Mouse (Mus musculus) lung, embryonic 14.5 days (tissue): ENCODE results near the gene Kcng3. TPM values are rescaled to one million over a fixed set of nuclear protein-coding genes. Genes with fewer than 3 reads are reported as not detected.

Experiments
- ATAC-seq: fragments of 200-750 bp; cut with Nextera tagmentation; 2 replicates; pipeline ENCODE4 v1.8.0; 2017; ENCODE audit warnings: mild to moderate bottlenecking, moderate TSS enrichment, moderate library complexity; ENCODE audit not compliant: insufficient read depth
- DNase-seq: peaks from one replicate; pipeline ENCODE4 v3.0.0-alpha.2; 2015
- H3K27ac ChIP-seq: fragments of 300-500 bp; sonication (generic); 2 replicates; pipeline ENCODE4 v1.5.1; 2014; ENCODE audit warnings: low read depth, mild to moderate bottlenecking, moderate library complexity
- H3K27me3 ChIP-seq: fragments of 300-500 bp; sonication (generic); 2 replicates; pipeline ENCODE4 v1.6.1; 2014; ENCODE audit warnings: low read length, control low read depth; ENCODE audit not compliant: insufficient read depth
- H3K36me3 ChIP-seq: fragments of 300-500 bp; sonication (generic); 2 replicates; pipeline ENCODE4 v1.6.1; 2014; ENCODE audit warnings: control low read depth; ENCODE audit not compliant: insufficient read depth
- H3K4me1 ChIP-seq: fragments of 300-500 bp; sonication (generic); 2 replicates; pipeline ENCODE4 v1.6.1; 2014; ENCODE audit warnings: antibody characterized with exemption, control low read depth; ENCODE audit not compliant: insufficient read depth
- H3K4me2 ChIP-seq: fragments of 300-500 bp; sonication (generic); 2 replicates; pipeline ENCODE4 v1.6.1; 2014; ENCODE audit warnings: mild to moderate bottlenecking
- H3K4me3 ChIP-seq: fragments of 300-500 bp; sonication (generic); 2 replicates; pipeline ENCODE4 v1.5.1; 2014; ENCODE audit warnings: low read depth, low read length
- H3K9ac ChIP-seq: fragments of 300-500 bp; sonication (generic); 2 replicates; pipeline ENCODE4 v1.6.1; 2014
- H3K9me3 ChIP-seq: fragments of 300-500 bp; sonication (generic); 2 replicates; pipeline ENCODE4 v1.6.1; 2016; ENCODE audit warnings: low read depth, low read length, control low read depth
- CTCF ChIP-seq: IDR thresholded peaks from 2 replicates; pipeline ENCODE4 v1.5.1; 2016; ENCODE audit warnings: antibody characterized with exemption, low read depth
- WGBS: fragments of 180-500 bp; shearing (Covaris S2); extraction: QIAGEN DNeasy Blood & Tissue Kit; methylation state at CpG from one replicate; pipeline ENCODE4 v1.1.7; 2014; 5-methylcytosine and 5-hydroxymethylcytosine counted together
- polyA plus RNA-seq: library from polyadenylated mRNA; unstranded; fragments of >200 nt; fragmentation: Nextera tagmentation; extraction: Ambion mirVana; gene quantifications from 2 replicates; pipeline ENCODE4 v1.2.1, GENCODE M21; 2014

The Kcng3 gene
- polyA plus RNA-seq, 1 experiment from 2014 or later, result not detected

- TF ChIP-seq CTCF, result no peak
- Histone ChIP-seq H3K27ac (no peak overlapping the region), H3K27me3 (no peaks in the 10 kb centered on the region), H3K4me1 (no peaks in the 10 kb centered on the region), H3K36me3 (no peaks in the 10 kb centered on the region), H3K4me3 (no peak overlapping the region), H3K9ac (no peak overlapping the region), H3K4me2 (no peak overlapping the region), H3K9me3 (no peaks in the 10 kb centered on the region)
- 37% methylated on average over 1 of the region's 1 CpGs for WGBS
- ATAC-seq (no peak), DNase-seq (no peak)
Observed at GRCm38 (mm10) chr17:83538694-83539093, 93.0 kb downstream of the Kcng3 start.

DNA sequence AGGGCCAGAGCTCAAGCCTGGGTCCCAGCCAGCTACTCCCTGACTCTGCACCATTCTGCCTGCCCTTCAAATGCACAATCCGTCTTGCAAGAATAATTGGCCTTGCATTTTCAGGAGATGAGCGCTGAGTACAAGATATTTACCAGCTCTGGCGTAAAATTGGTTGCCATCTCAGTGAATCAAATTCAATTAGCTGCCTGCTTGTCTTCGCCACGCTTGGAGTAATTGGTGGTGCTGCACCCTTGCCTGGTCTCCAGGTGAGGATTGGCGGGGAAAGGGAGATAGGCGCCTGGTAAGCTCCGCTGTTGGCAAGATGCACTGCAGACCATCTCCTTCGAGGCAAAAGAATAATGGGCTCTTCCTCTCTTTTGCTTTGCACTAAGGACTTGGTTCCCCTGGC lies 93.6 kb downstream of the Kcng3 start:
- TF ChIP-seq CTCF, result no peak
- no peaks in the 10 kb centered on the region for H3K4me1 ChIP-seq
- H3K4me2 ChIP-seq, result no peak overlapping the region
- H3K27me3 ChIP-seq, result no peaks in the 10 kb centered on the region
- no peaks in the 10 kb centered on the region for H3K9me3 ChIP-seq
- H3K27ac ChIP-seq, result no peak overlapping the region
- ATAC-seq (no peak), DNase-seq (no peak)
- 69% methylated on average over 9 of the region's 9 CpGs for WGBS
- H3K9ac ChIP-seq, result no peak overlapping the region
- H3K4me3 ChIP-seq, result no peak overlapping the region
- no peaks in the 10 kb centered on the region for H3K36me3 ChIP-seq

Other genes starting within 250 kb of the Kcng3 start
- 175 TPM in 2 replicates for gene Cox7a2l, start 114.6 kb downstream of the Kcng3 start, polyA plus RNA-seq
- gene Mta3, start 74.3 kb upstream of the Kcng3 start, polyA plus RNA-seq, result 39.9 and 41.0 TPM in 2 replicates
- 0.21 TPM in 1 of 2 replicates, not detected in the other for gene Haao, start 216.1 kb upstream of the Kcng3 start, polyA plus RNA-seq